Mouse (Mus musculus) limb, embryonic 15.5 days (tissue): Measurements from ENCODE around the gene Rab3gap2. TPM values are rescaled to one million over a fixed set of nuclear protein-coding genes. Genes with fewer than 3 reads are reported as not detected.

Experiments
- ATAC-seq: fragments of 200-750 bp; cut with Nextera tagmentation; 2 replicates; pipeline ENCODE4 v1.8.0; 2017; ENCODE audit warnings: low read depth, moderate TSS enrichment; ENCODE audit not compliant: insufficient number of reproducible peaks, low FRiP score, low TSS enrichment
- H3K27ac ChIP-seq: fragments of 300-500 bp; sonication (generic); 2 replicates; pipeline ENCODE4 v1.5.1; 2015; ENCODE audit warnings: moderate library complexity, mild to moderate bottlenecking, inconsistent platforms
- H3K27me3 ChIP-seq: fragments of 300-500 bp; sonication (generic); 2 replicates; pipeline ENCODE4 v1.6.1; 2015; ENCODE audit warnings: inconsistent platforms
- H3K36me3 ChIP-seq: fragments of 300-500 bp; sonication (generic); 2 replicates; pipeline ENCODE4 v1.6.1; 2015; ENCODE audit warnings: inconsistent platforms
- H3K4me1 ChIP-seq: fragments of 300-500 bp; sonication (generic); 2 replicates; pipeline ENCODE4 v1.6.1; 2015; ENCODE audit warnings: inconsistent platforms
- H3K4me2 ChIP-seq: fragments of 300-500 bp; sonication (generic); 2 replicates; pipeline ENCODE4 v1.6.1; 2015; ENCODE audit warnings: mild to moderate bottlenecking, inconsistent platforms
- H3K4me3 ChIP-seq: fragments of 300-500 bp; sonication (generic); 2 replicates; pipeline ENCODE4 v1.5.1; 2015; ENCODE audit warnings: mild to moderate bottlenecking, inconsistent platforms
- H3K9ac ChIP-seq: fragments of 300-500 bp; sonication (generic); 2 replicates; pipeline ENCODE4 v1.6.1; 2015; ENCODE audit warnings: inconsistent platforms
- H3K9me3 ChIP-seq: fragments of 300-500 bp; sonication (generic); 2 replicates; pipeline ENCODE4 v1.6.1; 2016; ENCODE audit warnings: inconsistent platforms
- WGBS: fragments of 180-500 bp; shearing (Covaris S2); methylation state at CpG from one replicate; pipeline ENCODE4 v1.1.7; 2015; 5-methylcytosine and 5-hydroxymethylcytosine counted together
- polyA plus RNA-seq: library from polyadenylated mRNA; unstranded; fragments of >200 nt; fragmentation: Nextera tagmentation; extraction: Ambion mirVana; gene quantifications from 2 replicates; pipeline ENCODE4 v1.2.1, GENCODE M21; 2015

Rab3gap2 gene
- polyA plus RNA-seq, 1 experiment from 2014 or later: 23.7 TPM

GRCm38 (mm10) chr1:185201994-185202393 is 1.9 kb upstream of the Rab3gap2 start:
- peaks cover 23% of the 10 kb centered on the region for H3K4me1 ChIP-seq
- no peaks in the 10 kb centered on the region for H3K9me3 ChIP-seq
- no peak overlapping the region for H3K9ac ChIP-seq
- no peak overlapping the region for H3K4me2 ChIP-seq
- H3K27ac ChIP-seq: no peak overlapping the region
- 87% methylated on average over 2 of the region's 2 CpGs for WGBS
- H3K4me3 ChIP-seq: no peak overlapping the region
- no peak for ATAC-seq
- no peaks in the 10 kb centered on the region for H3K36me3 ChIP-seq
- H3K27me3 ChIP-seq: no peaks in the 10 kb centered on the region

- WGBS: 3% methylated on average over 23 of the region's 23 CpGs
- no peaks in the 10 kb centered on the region for H3K9me3 ChIP-seq
- ATAC-seq: no peak
These were observed 565 bp upstream of the Rab3gap2 start for GRCm38 (mm10) chr1:185203196-185203908.

GRCm38 (mm10) chr1:185205090-185205489 is 1.2 kb downstream of the Rab3gap2 start:
- Histone ChIP-seq H3K9me3 (no peaks in the 10 kb centered on the region), H3K4me1 (peaks cover 32% of the 10 kb centered on the region), H3K27me3 (no peaks in the 10 kb centered on the region), H3K36me3 (0 out of 2 replicates have a peak, but pooled peaks cover 4% of the 10 kb centered on the region), H3K4me3 (peak overlapping the region; percentile 99; the same call in 1 of the 2 replicates), H3K4me2 (peak overlapping the region; percentile 79), H3K9ac (no peak overlapping the region), H3K27ac (no peak overlapping the region)
- 59% methylated on average over 8 of the region's 8 CpGs for WGBS
- no peak for ATAC-seq

More at GRCm38 (mm10) chr1:185203196-185203908, 565 bp upstream of the Rab3gap2 start:
- peak overlapping the region; percentile 79 for H3K4me2 ChIP-seq
- H3K4me3 ChIP-seq: peak overlapping the region; percentile 99
- H3K27me3 ChIP-seq: no peaks in the 10 kb centered on the region
- H3K36me3 ChIP-seq: 0 out of 2 replicates have a peak, but pooled peaks cover 4% of the 10 kb centered on the region
- peak overlapping the region; percentile 77 for H3K27ac ChIP-seq
- peaks cover 23% of the 10 kb centered on the region for H3K4me1 ChIP-seq
- peak overlapping the region; percentile 82 for H3K9ac ChIP-seq

GRCm38 (mm10) chr1:185207851-185208595 is 4.1 kb downstream of the Rab3gap2 start:
- H3K4me2 ChIP-seq: no peak overlapping the region
- H3K9me3 ChIP-seq: no peaks in the 10 kb centered on the region
- no peak overlapping the region for H3K27ac ChIP-seq
- WGBS: 84% methylated on average over 13 of the region's 13 CpGs
- H3K27me3 ChIP-seq: no peaks in the 10 kb centered on the region
- 0 out of 2 replicates have a peak, but pooled peaks cover 4% of the 10 kb centered on the region for H3K36me3 ChIP-seq
- ATAC-seq: no peak
- H3K4me1 ChIP-seq: peaks cover 30% of the 10 kb centered on the region
- no peak overlapping the region for H3K9ac ChIP-seq
- no peak overlapping the region for H3K4me3 ChIP-seq

GRCm38 (mm10) chr1:185208766-185209165 is 4.8 kb downstream of the Rab3gap2 start:
- no peak overlapping the region for H3K4me2 ChIP-seq
- no peak overlapping the region for H3K9ac ChIP-seq
- H3K4me3 ChIP-seq: no peak overlapping the region
- H3K36me3 ChIP-seq: 0 out of 2 replicates have a peak, but pooled peaks cover 4% of the 10 kb centered on the region
- no peaks in the 10 kb centered on the region for H3K9me3 ChIP-seq
- H3K27ac ChIP-seq: no peak overlapping the region
- no peaks in the 10 kb centered on the region for H3K27me3 ChIP-seq
- ATAC-seq: no peak
- 86% methylated on average over 8 of the region's 8 CpGs for WGBS
- peaks cover 25% of the 10 kb centered on the region for H3K4me1 ChIP-seq

- H3K4me2 ChIP-seq: peak overlapping the region; percentile 2; the same call in 1 of the 2 replicates
- no peaks in the 10 kb centered on the region for H3K27me3 ChIP-seq
- no peak overlapping the region for H3K4me3 ChIP-seq
- H3K4me1 ChIP-seq: peaks cover 22% of the 10 kb centered on the region
- 21% methylated on average over 8 of the region's 8 CpGs for WGBS
- H3K27ac ChIP-seq: peak overlapping the region; percentile 22
- H3K9ac ChIP-seq: no peak overlapping the region
- no peaks in the 10 kb centered on the region for H3K9me3 ChIP-seq
- H3K36me3 ChIP-seq: 0 out of 2 replicates have a peak, but pooled peaks cover 4% of the 10 kb centered on the region
- ATAC-seq: peak; percentile 61; the same call in 1 of the 2 replicates
These were observed 5.8 kb downstream of the Rab3gap2 start for GRCm38 (mm10) chr1:185209641-185210176.

- H3K4me3 ChIP-seq: no peak overlapping the region
- ATAC-seq: no peak
- H3K4me1 ChIP-seq: peaks cover 6% of the 10 kb centered on the region; the same call in 1 of the 2 replicates
- H3K4me2 ChIP-seq: no peak overlapping the region
- H3K36me3 ChIP-seq: no peaks in the 10 kb centered on the region
- no peak overlapping the region for H3K27ac ChIP-seq
- WGBS: 7% methylated on average over 5 of the region's 5 CpGs
- no peak overlapping the region for H3K9ac ChIP-seq
- no peaks in the 10 kb centered on the region for H3K27me3 ChIP-seq
- no peaks in the 10 kb centered on the region for H3K9me3 ChIP-seq
These were observed 12.4 kb downstream of the Rab3gap2 start for GRCm38 (mm10) chr1:185216360-185216759.

- no peaks in the 10 kb centered on the region for H3K9me3 ChIP-seq
- H3K27ac ChIP-seq: no peak overlapping the region
- H3K4me3 ChIP-seq: no peak overlapping the region
- no peaks in the 10 kb centered on the region for H3K27me3 ChIP-seq
- no peak overlapping the region for H3K9ac ChIP-seq
- ATAC-seq: no peak
- WGBS: 21% methylated on average over 2 of the region's 2 CpGs
- no peak overlapping the region for H3K4me2 ChIP-seq
- no peaks in the 10 kb centered on the region for H3K36me3 ChIP-seq
- H3K4me1 ChIP-seq: peaks cover 6% of the 10 kb centered on the region; the same call in 1 of the 2 replicates
These were observed 12.8 kb downstream of the Rab3gap2 start for GRCm38 (mm10) chr1:185216762-185217161.

- ATAC-seq: no peak
- 41% methylated on average over 5 of the region's 5 CpGs for WGBS
- Histone ChIP-seq H3K9ac (no peak overlapping the region), H3K9me3 (no peaks in the 10 kb centered on the region), H3K27me3 (no peaks in the 10 kb centered on the region), H3K4me1 (peaks cover 6% of the 10 kb centered on the region; the same call in 1 of the 2 replicates), H3K4me2 (no peak overlapping the region), H3K4me3 (no peak overlapping the region), H3K36me3 (0 out of 2 replicates have a peak, but pooled peaks cover 6% of the 10 kb centered on the region), H3K27ac (no peak overlapping the region)
These were observed 14.0 kb downstream of the Rab3gap2 start for GRCm38 (mm10) chr1:185217966-185218365.

- WGBS: 90% methylated on average over 6 of the region's 6 CpGs
- ATAC-seq: no peak
- no peak overlapping the region for H3K27ac ChIP-seq
These were observed 23.0 kb downstream of the Rab3gap2 start for GRCm38 (mm10) chr1:185226889-185227288.

GRCm38 (mm10) chr1:185227766-185228165 is 23.8 kb downstream of the Rab3gap2 start:
- ATAC-seq: no peak
- H3K4me2 ChIP-seq: no peak overlapping the region
- no peaks in the 10 kb centered on the region for H3K27me3 ChIP-seq
- no peak overlapping the region for H3K9ac ChIP-seq
- 78% methylated on average over 7 of the region's 7 CpGs for whole genome bisulfite sequencing
- no peaks in the 10 kb centered on the region for H3K9me3 ChIP-seq
- H3K27ac ChIP-seq: no peak overlapping the region
- peaks cover 7% of the 10 kb centered on the region; the same call in 1 of the 2 replicates for H3K4me1 ChIP-seq
- H3K36me3 ChIP-seq: peaks cover 20% of the 10 kb centered on the region
- H3K4me3 ChIP-seq: no peak overlapping the region

More at GRCm38 (mm10) chr1:185226889-185227288, 23.0 kb downstream of the Rab3gap2 start:
- no peaks in the 10 kb centered on the region for H3K27me3 ChIP-seq
- no peak overlapping the region for H3K9ac ChIP-seq
- no peak overlapping the region for H3K4me2 ChIP-seq
- H3K36me3 ChIP-seq: peaks cover 27% of the 10 kb centered on the region
- peaks cover 7% of the 10 kb centered on the region; the same call in 1 of the 2 replicates for H3K4me1 ChIP-seq
- no peaks in the 10 kb centered on the region for H3K9me3 ChIP-seq
- H3K4me3 ChIP-seq: no peak overlapping the region
